Mouse (Mus musculus): ENCODE results near the gene Pde6h.

- TF ChIP-seq CTCF (IDR thresholded peaks at IDR 0.05; ENCODE audit: borderline replicate concordance, insufficient read depth, low read length) = no peak
- TF ChIP-seq POLR2A (IDR thresholded peaks at IDR 0.05; ENCODE audit: low read depth, low read length) = no peak
These were observed 71.9 kb downstream of the Pde6h start for GRCm38 (mm10) chr6:136995533-136995932.
